Mouse (Mus musculus) liver, embryonic 16.5 days (tissue): ENCODE data around the gene Ppp2r1b. TPM values are rescaled to one million over a fixed set of nuclear protein-coding genes. Genes with fewer than 3 reads are reported as not detected.

Experiments used
- ATAC-seq: fragments of 200-750 bp; cut with Nextera tagmentation; 2 replicates; pipeline ENCODE4 v1.8.0; 2017; ENCODE audit warnings: low read depth, mild to moderate bottlenecking, moderate number of reproducible peaks, moderate library complexity
- H3K27ac ChIP-seq: fragments of 300-500 bp; sonication (generic); 2 replicates; pipeline ENCODE4 v1.5.1; 2014; ENCODE audit warnings: mild to moderate bottlenecking, low read length
- H3K27me3 ChIP-seq: fragments of 300-500 bp; sonication (generic); 2 replicates; pipeline ENCODE4 v1.6.1; 2014; ENCODE audit warnings: low read depth, low read length, mixed read lengths; ENCODE audit not compliant: control insufficient read depth, insufficient read depth
- H3K36me3 ChIP-seq: fragments of 300-500 bp; sonication (generic); 2 replicates; pipeline ENCODE4 v1.6.1; 2014; ENCODE audit warnings: mild to moderate bottlenecking; ENCODE audit not compliant: control insufficient read depth, insufficient read depth
- H3K4me1 ChIP-seq: fragments of 300-500 bp; sonication (generic); 2 replicates; pipeline ENCODE4 v1.6.1; 2014; ENCODE audit warnings: low read depth, low read length, mixed read lengths; ENCODE audit not compliant: control insufficient read depth
- H3K4me2 ChIP-seq: fragments of 300-500 bp; sonication (generic); 2 replicates; pipeline ENCODE4 v1.6.1; 2014; ENCODE audit warnings: low read depth, low read length, mixed read lengths
- H3K4me3 ChIP-seq: fragments of 300-500 bp; sonication (generic); 2 replicates; pipeline ENCODE4 v1.5.1; 2014; ENCODE audit warnings: low read depth, mild to moderate bottlenecking, low read length
- H3K9ac ChIP-seq: fragments of 300-500 bp; sonication (generic); 2 replicates; pipeline ENCODE4 v1.6.1; 2014; ENCODE audit warnings: low read depth, low read length
- H3K9me3 ChIP-seq: fragments of 300-500 bp; sonication (generic); replicated peaks from 2 replicates; pipeline ENCODE4 v1.6.1; 2016; ENCODE audit warnings: low read length; ENCODE audit not compliant: control insufficient read depth
- WGBS: fragments of 180-500 bp; shearing (Covaris S2); extraction: QIAGEN DNeasy Blood & Tissue Kit; methylation state at CpG from one replicate; pipeline ENCODE4 v1.1.7; 2014; ENCODE audit not compliant: insufficient replicate concordance; 5-methylcytosine and 5-hydroxymethylcytosine counted together
- polyA plus RNA-seq: library from polyadenylated mRNA; unstranded; fragments of >200 nt; fragmentation: Nextera tagmentation; extraction: Ambion mirVana; gene quantifications from 2 replicates; pipeline ENCODE4 v1.2.1, GENCODE M21; 2015

The Ppp2r1b gene
- polyA plus RNA-seq, 1 experiment from 2014 or later: 59.4 TPM

GRCm38 (mm10) chr9:50884093-50884492, 39.0 kb downstream of the Ppp2r1b start:
- H3K27me3 ChIP-seq: no peaks in the 10 kb centered on the region
- no peak overlapping the region for H3K27ac ChIP-seq
- no peak overlapping the region for H3K4me2 ChIP-seq
- H3K4me1 ChIP-seq: no peaks in the 10 kb centered on the region
- no peak overlapping the region for H3K9ac ChIP-seq
- no peak for ATAC-seq
- 77% methylated on average over 8 of the region's 8 CpGs for WGBS
- no peak overlapping the region for H3K4me3 ChIP-seq
- peaks cover 31% of the 10 kb centered on the region for H3K36me3 ChIP-seq
- H3K9me3 ChIP-seq: no peaks in the 10 kb centered on the region

DNA sequence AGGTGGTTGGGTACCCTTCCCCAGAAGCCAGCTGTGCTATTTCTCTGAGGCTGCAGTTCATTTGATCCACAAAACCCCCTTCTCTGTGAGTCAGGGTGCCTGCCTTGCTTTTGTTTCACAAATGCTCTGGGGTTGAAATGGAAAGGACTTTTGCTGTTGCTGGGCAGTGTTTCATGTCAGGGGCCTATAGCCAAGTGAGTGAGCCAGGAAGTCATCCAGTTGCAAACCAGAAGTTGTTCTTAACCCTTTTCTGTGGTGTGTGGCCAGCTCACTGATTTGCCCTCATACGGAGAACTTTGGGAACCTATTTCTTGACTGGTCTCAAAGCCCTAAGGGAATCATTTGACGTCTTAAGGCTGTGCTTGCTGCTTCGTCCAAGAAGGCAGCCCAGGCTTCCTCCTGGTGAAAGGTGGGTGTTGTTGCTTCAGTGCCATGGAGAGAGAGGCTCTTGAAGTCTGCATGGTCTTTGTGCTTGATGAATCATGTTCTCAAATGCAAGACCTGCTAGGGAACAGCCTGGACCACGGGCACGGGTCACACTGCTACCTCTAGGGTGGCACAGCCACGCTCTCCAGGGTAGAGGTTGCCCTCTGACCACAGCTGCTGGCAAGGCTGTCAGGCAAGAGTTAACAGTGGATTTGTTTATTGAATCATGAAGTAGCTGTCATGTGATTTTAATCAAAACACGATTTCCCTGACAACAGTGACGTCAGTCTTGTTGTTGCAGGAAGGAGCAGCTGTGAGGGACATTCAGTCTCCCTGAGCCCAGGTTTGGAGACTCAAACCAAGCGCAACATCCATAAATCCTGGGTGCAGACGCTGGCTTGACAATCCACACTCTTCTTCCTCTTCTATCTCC, 39.9 kb downstream of the Ppp2r1b start:
- Histone ChIP-seq H3K9ac (no peak overlapping the region), H3K36me3 (peaks cover 22% of the 10 kb centered on the region), H3K4me3 (no peak overlapping the region), H3K9me3 (no peaks in the 10 kb centered on the region), H3K4me1 (no peaks in the 10 kb centered on the region), H3K27me3 (no peaks in the 10 kb centered on the region), H3K27ac (no peak overlapping the region), H3K4me2 (no peak overlapping the region)
- WGBS: 77% methylated on average over 10 of the region's 10 CpGs
- ATAC-seq: no peak

DNA sequence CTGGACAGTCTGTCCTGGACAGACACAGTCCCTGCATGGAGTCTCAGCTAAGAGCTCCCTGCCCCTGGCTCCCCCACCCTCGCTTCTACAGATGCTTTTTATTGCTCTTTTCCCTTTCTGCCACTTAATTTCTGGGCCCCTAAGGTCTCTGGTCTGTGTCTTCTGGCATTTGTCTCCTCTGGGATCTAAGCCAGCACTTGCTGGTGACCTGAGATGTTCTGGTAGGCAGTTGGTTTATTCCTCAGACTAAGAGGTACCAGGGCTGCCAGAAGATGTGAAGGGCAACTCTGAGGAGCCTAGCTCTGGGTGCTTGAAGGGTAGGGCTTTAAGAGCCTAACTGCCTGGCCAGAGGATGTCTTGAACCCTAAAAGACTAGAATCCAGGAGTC, 40.5 kb downstream of the Ppp2r1b start:
- Histone ChIP-seq H3K36me3 (peaks cover 16% of the 10 kb centered on the region), H3K27ac (no peak overlapping the region), H3K4me1 (no peaks in the 10 kb centered on the region), H3K4me2 (no peak overlapping the region), H3K9me3 (no peaks in the 10 kb centered on the region), H3K27me3 (no peaks in the 10 kb centered on the region), H3K4me3 (no peak overlapping the region), H3K9ac (no peak overlapping the region)
- ATAC-seq: no peak
- WGBS: 70% methylated on average over 1 of the region's 1 CpGs

DNA sequence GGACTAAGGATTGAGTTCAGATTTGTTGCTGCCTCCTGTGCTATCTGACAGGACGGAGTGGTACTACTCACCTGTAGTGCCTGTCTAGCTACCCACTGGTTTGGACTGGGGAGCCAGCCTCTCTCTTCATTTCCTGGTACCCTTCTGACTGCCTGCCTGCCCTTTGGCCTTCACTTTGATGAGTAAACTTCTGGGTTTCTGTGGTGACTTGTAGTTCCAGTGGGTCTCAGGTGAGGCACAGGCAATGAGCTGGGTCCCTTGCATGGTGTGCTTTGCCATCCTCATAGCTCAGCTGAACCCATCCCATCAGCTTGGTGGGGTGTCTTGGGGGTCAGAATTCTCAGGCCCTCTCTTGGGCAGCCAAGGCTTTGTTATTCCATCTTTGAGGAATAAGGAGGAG, 41.8 kb downstream of the Ppp2r1b start:
- Histone ChIP-seq H3K9ac (no peak overlapping the region), H3K27ac (no peak overlapping the region), H3K4me2 (no peak overlapping the region), H3K4me3 (no peak overlapping the region), H3K27me3 (no peaks in the 10 kb centered on the region), H3K4me1 (no peaks in the 10 kb centered on the region), H3K9me3 (no peaks in the 10 kb centered on the region), H3K36me3 (peaks cover 17% of the 10 kb centered on the region)
- WGBS: 89% methylated on average over 1 of the region's 1 CpGs
- ATAC-seq: no peak

DNA sequence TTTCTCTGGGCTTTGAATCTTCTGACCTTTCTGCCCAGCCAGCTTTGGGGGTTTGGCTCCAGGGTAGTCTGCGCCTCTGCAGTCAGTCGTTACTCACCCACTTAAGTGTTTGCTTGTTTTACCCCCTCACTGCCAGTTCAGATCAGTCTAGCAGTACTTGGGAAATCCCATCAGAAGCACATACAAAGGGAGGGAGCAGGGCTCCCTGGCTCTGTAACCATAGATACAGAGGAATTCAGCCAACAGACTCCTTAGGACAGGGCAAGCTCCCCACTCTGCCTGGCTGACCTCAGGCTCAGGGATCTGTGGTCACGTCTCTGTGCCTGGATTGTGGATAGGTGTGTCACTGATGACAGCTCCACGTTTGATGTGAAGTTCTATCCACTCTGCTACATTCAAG, 42.2 kb downstream of the Ppp2r1b start:
- WGBS: 66% methylated on average over 4 of the region's 4 CpGs
- Histone ChIP-seq H3K4me3 (no peak overlapping the region), H3K9me3 (no peaks in the 10 kb centered on the region), H3K27ac (no peak overlapping the region), H3K4me2 (no peak overlapping the region), H3K4me1 (no peaks in the 10 kb centered on the region), H3K36me3 (peaks cover 15% of the 10 kb centered on the region), H3K27me3 (no peaks in the 10 kb centered on the region), H3K9ac (no peak overlapping the region)
- ATAC-seq: no peak

DNA sequence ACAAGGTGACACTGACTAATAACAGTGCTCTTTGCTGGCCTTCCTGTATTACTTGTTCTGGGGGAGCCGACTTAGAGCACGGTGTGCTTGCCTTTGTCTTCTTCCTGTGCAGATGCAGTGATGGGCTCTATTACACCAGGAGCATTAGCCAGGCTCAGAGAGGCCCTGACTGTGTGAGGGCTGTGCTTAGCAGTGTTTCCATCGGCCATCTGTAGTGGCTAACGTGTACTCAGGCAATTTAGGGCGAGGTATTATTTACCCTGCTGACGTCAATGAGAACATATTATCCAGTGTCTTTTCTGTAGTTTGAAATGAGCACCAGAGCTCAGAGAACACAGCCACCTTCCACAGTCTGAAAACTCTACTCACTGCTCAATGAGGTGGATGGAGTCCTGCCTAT, 44.1 kb downstream of the Ppp2r1b start:
- Histone ChIP-seq H3K9me3 (no peaks in the 10 kb centered on the region), H3K9ac (no peak overlapping the region), H3K4me3 (no peak overlapping the region), H3K27ac (no peak overlapping the region), H3K4me1 (no peaks in the 10 kb centered on the region), H3K27me3 (no peaks in the 10 kb centered on the region), H3K36me3 (peaks cover 14% of the 10 kb centered on the region), H3K4me2 (no peak overlapping the region)
- ATAC-seq: no peak
- WGBS: 68% methylated on average over 6 of the region's 6 CpGs

GRCm38 (mm10) chr9:50889964-50890363, 44.9 kb downstream of the Ppp2r1b start:
- H3K9me3 ChIP-seq: no peaks in the 10 kb centered on the region
- peaks cover 22% of the 10 kb centered on the region for H3K36me3 ChIP-seq
- H3K9ac ChIP-seq: no peak overlapping the region
- H3K4me1 ChIP-seq: no peaks in the 10 kb centered on the region
- 78% methylated on average over 4 of the region's 4 CpGs for WGBS
- no peaks in the 10 kb centered on the region for H3K27me3 ChIP-seq
- no peak overlapping the region for H3K4me2 ChIP-seq
- no peak for ATAC-seq
- no peak overlapping the region for H3K27ac ChIP-seq
- no peak overlapping the region for H3K4me3 ChIP-seq

DNA sequence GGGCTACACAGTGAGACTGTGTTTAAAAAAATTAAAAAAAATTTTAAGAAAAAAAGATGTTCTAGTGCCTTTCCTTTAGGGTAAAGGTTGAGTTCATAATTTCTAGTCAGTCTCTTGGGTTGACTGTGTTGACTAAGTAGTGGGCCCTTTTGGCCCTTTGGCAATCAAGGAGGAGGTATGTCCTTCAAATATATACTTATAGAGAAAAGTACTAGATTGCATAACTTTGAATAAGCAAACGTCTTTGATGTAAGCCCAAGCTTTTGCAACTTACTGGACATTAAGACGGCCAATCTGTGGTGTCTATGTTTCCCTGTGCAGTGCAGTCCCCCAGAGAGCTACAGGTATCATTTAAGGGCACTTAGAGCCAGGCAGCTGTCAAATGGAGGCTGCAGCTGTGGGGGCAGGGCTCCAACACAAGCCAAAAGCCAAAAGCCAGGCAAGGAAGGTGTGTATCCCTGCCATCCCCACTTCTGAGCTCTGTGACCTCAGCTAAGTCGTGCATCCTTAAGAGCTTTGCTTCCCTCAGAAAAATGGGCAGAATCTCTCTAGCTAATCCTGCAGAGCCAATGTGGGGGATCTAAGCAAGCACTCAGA, 45.5 kb downstream of the Ppp2r1b start:
- no peaks in the 10 kb centered on the region for H3K27me3 ChIP-seq
- H3K9ac ChIP-seq: no peak overlapping the region
- no peak overlapping the region for H3K4me2 ChIP-seq
- 73% methylated on average over 3 of the region's 3 CpGs for WGBS
- H3K9me3 ChIP-seq: no peaks in the 10 kb centered on the region
- H3K36me3 ChIP-seq: peaks cover 28% of the 10 kb centered on the region
- H3K4me1 ChIP-seq: no peaks in the 10 kb centered on the region
- no peak overlapping the region for H3K4me3 ChIP-seq
- H3K27ac ChIP-seq: no peak overlapping the region
- no peak for ATAC-seq

- Histone ChIP-seq H3K4me1 (no peaks in the 10 kb centered on the region), H3K9ac (no peak overlapping the region), H3K9me3 (no peaks in the 10 kb centered on the region), H3K4me2 (no peak overlapping the region), H3K4me3 (no peak overlapping the region), H3K27ac (no peak overlapping the region), H3K27me3 (no peaks in the 10 kb centered on the region), H3K36me3 (peaks cover 52% of the 10 kb centered on the region)
- WGBS: 85% methylated on average over 4 of the region's 4 CpGs
- ATAC-seq: no peak
These were observed 48.6 kb downstream of the Ppp2r1b start for GRCm38 (mm10) chr9:50893665-50894064.
